Mouse (Mus musculus): ENCODE data around the gene Iqce. TPM values are rescaled to one million over a fixed set of nuclear protein-coding genes. Genes with fewer than 3 reads are reported as not detected.
"Not testable (repeated sequence)": the region's sequence is repeated elsewhere in the genome, so short reads cannot be mapped to it uniquely, and the experiment has no call there.

Iqce gene
- polyA plus RNA-seq, 1 experiment from 2014 or later = 17.9 TPM

DNA sequence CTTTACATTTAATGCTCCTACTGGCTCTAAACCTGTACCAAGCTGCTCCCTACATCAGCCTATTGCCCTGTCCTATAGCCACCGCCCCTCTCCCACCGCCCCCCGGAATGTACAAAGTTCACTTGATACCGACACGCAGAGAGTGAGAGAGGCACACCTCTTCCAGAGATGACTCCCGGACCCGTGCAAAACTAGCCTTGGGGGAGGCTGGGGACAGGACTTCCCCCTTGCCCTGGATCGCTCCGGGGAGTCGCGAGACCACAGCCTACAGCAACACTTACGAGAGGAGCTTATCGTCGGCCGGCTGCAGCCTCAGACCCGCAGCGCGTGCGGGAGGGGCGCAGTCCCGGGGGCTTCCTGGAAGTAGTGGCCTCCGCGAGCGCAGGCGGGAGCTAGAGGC, 517 bp downstream of the Iqce start:
- Histone ChIP-seq H3K4me3 (peak overlapping the region; percentile 82), H3K27ac (peak overlapping the region; percentile 91), H3K27me3 (ENCODE audit: insufficient read depth, poor library complexity, severe bottlenecking) (no peaks in the 10 kb centered on the region), H3K9me3 (no peaks in the 10 kb centered on the region), H3K36me3 (peaks cover 21% of the 10 kb centered on the region), H3K4me1 (peaks cover 44% of the 10 kb centered on the region)
- WGBS = under 1% methylated on average over 25 of the region's 25 CpGs
- DNase-seq (ENCODE audit: low spot score) = no peak

DNA sequence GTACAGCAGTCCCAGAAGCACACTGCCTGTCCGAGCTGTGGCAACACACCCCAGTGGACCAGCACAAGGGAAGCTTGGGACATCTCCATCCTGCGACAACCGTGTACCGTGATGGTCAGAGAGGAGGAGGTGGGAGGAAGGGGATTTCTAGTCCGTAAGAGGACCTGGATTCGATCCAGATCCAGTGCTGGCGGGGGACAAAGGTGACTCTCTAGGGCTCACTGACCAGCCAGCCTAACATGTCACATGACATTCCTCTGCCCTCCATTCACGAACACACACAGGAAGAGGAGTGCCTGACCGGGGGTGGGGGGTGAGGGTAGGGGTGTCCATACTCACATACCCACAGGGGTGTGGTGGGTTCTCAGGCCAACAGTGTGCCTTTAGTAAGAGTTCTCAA, 2.4 kb downstream of the Iqce start:
- peaks cover 33% of the 10 kb centered on the region for H3K4me1 ChIP-seq
- H3K27me3 ChIP-seq (ENCODE audit: insufficient read depth, poor library complexity, severe bottlenecking) = no peaks in the 10 kb centered on the region
- H3K4me3 ChIP-seq = no peak overlapping the region
- peaks cover 35% of the 10 kb centered on the region for H3K36me3 ChIP-seq
- H3K27ac ChIP-seq = no peak overlapping the region
- WGBS = 85% methylated on average over 9 of the region's 9 CpGs
- H3K9me3 ChIP-seq = no peaks in the 10 kb centered on the region
- no peak for DNase-seq (ENCODE audit: low spot score)

DNA sequence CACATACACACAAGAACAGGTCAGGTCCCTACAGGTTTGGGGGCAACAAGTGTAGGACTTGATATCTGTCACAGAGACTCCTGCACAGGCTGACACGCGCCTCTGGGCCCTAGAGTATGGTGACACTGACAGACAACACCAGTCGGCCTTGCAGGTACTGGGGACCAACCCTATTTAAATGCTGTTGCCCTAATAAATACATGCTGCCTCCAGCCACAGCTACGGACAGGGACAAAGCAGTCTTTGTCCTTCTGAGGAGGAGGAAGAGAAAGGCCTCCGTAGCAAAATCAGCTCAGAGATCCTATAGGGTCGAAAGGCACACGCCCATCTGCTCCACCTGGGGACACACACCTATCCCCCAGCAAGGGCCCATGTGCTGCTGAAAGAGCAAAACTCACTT, 6.2 kb downstream of the Iqce start:
- Histone ChIP-seq H3K27me3 (ENCODE audit: insufficient read depth, poor library complexity, severe bottlenecking) (no peaks in the 10 kb centered on the region), H3K4me3 (no peak overlapping the region), H3K27ac (no peak overlapping the region), H3K36me3 (peaks cover 55% of the 10 kb centered on the region), H3K4me1 (peaks cover 17% of the 10 kb centered on the region), H3K9me3 (no peaks in the 10 kb centered on the region)
- WGBS = 84% methylated on average over 7 of the region's 7 CpGs
- no peak for DNase-seq (ENCODE audit: low spot score)

DNA sequence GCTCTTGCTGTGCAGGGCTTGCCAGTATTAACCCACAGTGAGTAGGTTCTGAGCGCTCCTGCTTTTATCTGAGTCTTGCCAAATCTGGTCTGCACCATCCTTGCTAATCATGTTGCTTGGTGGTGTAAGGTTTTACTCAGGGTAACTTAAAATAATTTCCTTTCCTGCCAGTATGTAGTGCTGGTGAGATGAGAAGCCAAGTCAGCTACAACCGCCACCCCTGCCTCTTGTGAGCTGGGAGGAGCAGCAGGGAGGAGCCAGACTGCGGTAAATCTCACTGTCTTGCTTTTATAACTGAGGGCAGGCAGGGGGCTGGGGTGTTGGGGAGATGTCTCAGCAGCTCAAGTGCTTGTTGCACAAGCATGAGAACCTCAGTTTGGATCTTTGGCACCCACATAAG, 13.7 kb downstream of the Iqce start:
- 80% methylated on average over 3 of the region's 3 CpGs for WGBS
- no peak overlapping the region for H3K27ac ChIP-seq

GRCm38 (mm10) chr5:140684343-140685148, 17.6 kb downstream of the Iqce start:
- Histone ChIP-seq H3K36me3 (peaks cover 44% of the 10 kb centered on the region), H3K4me1 (peaks cover 8% of the 10 kb centered on the region; the same call in 1 of the 2 replicates), H3K4me3 (no peak overlapping the region), H3K27me3 (ENCODE audit: insufficient read depth, poor library complexity, severe bottlenecking) (no peaks in the 10 kb centered on the region), H3K27ac (no peak overlapping the region), H3K9me3 (no peaks in the 10 kb centered on the region)
- DNase-seq (ENCODE audit: low spot score) = no peak
- WGBS = 67% methylated on average over 16 of the region's 16 CpGs

More for the DNA sequence above, 13.7 kb downstream of the Iqce start:
- H3K4me1 ChIP-seq = 0 out of 2 replicates have a peak, but pooled peaks cover 6% of the 10 kb centered on the region
- no peaks in the 10 kb centered on the region for H3K9me3 ChIP-seq
- H3K4me3 ChIP-seq = no peak overlapping the region
- H3K36me3 ChIP-seq = peaks cover 60% of the 10 kb centered on the region
- no peaks in the 10 kb centered on the region for H3K27me3 ChIP-seq (ENCODE audit: insufficient read depth, poor library complexity, severe bottlenecking)
- no peak for DNase-seq (ENCODE audit: low spot score)

- Histone ChIP-seq H3K4me1 (peaks cover 8% of the 10 kb centered on the region; the same call in 1 of the 2 replicates), H3K4me3 (no peak overlapping the region), H3K27ac (no peak overlapping the region), H3K36me3 (peaks cover 33% of the 10 kb centered on the region), H3K27me3 (ENCODE audit: insufficient read depth, poor library complexity, severe bottlenecking) (no peaks in the 10 kb centered on the region), H3K9me3 (no peaks in the 10 kb centered on the region)
- 88% methylated on average over 6 of the region's 6 CpGs for WGBS
- no peak for DNase-seq (ENCODE audit: low spot score)
Observed at GRCm38 (mm10) chr5:140682113-140682512, 20.1 kb downstream of the Iqce start.

- Histone ChIP-seq H3K4me3 (no peak overlapping the region), H3K36me3 (peaks cover 39% of the 10 kb centered on the region), H3K9me3 (no peaks in the 10 kb centered on the region), H3K27me3 (ENCODE audit: insufficient read depth, poor library complexity, severe bottlenecking) (no peaks in the 10 kb centered on the region), H3K4me1 (peaks cover 8% of the 10 kb centered on the region; the same call in 1 of the 2 replicates), H3K27ac (no peak overlapping the region)
- no peak for DNase-seq (ENCODE audit: low spot score)
- WGBS = 68% methylated on average over 1 of the region's 1 CpGs
Observed at GRCm38 (mm10) chr5:140680950-140681349, 21.2 kb downstream of the Iqce start.

GRCm38 (mm10) chr5:140680051-140680450, 22.1 kb downstream of the Iqce start:
- Histone ChIP-seq H3K36me3 (peaks cover 43% of the 10 kb centered on the region), H3K4me1 (peaks cover 8% of the 10 kb centered on the region; the same call in 1 of the 2 replicates), H3K27me3 (ENCODE audit: insufficient read depth, poor library complexity, severe bottlenecking) (no peaks in the 10 kb centered on the region), H3K9me3 (no peaks in the 10 kb centered on the region), H3K4me3 (no peak overlapping the region), H3K27ac (no peak overlapping the region)
- DNase-seq (ENCODE audit: low spot score) = no peak
- WGBS = 85% methylated on average over 6 of the region's 6 CpGs

DNA sequence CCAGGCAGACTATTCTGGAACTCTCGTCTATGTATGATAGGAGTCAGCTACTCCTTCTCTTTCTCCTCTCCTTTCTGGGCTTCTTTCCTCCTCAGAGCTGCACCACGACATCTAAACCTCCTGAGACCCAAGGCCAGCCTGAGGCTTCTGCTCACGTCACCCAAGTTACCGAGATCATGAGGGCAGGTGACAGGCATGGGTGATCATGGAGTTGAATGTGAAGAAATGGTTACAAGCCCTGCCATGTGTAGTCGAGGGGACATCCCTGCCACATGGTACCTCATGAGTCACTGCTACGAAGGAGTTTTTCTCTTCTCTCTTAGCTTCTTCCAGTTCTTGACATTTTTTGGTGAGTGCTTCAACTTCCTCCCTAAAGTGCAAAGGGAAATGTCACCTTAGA, 25.0 kb downstream of the Iqce start:
- WGBS = 91% methylated on average over 6 of the region's 6 CpGs
- Histone ChIP-seq H3K9me3 (no peaks in the 10 kb centered on the region), H3K36me3 (peaks cover 46% of the 10 kb centered on the region), H3K4me1 (peaks cover 6% of the 10 kb centered on the region; the same call in 1 of the 2 replicates), H3K4me3 (no peak overlapping the region), H3K27ac (no peak overlapping the region), H3K27me3 (ENCODE audit: insufficient read depth, poor library complexity, severe bottlenecking) (no peaks in the 10 kb centered on the region)
- DNase-seq (ENCODE audit: low spot score) = no peak

- peaks cover 6% of the 10 kb centered on the region; the same call in 1 of the 2 replicates for H3K4me1 ChIP-seq
- 89% methylated on average over 11 of the region's 11 CpGs for WGBS
Observed at GRCm38 (mm10) chr5:140675640-140676039, 26.5 kb downstream of the Iqce start.

GRCm38 (mm10) chr5:140675079-140675478, 27.1 kb downstream of the Iqce start:
- Histone ChIP-seq H3K36me3 (peaks cover 58% of the 10 kb centered on the region), H3K27ac (peak overlapping the region; percentile 22; the same call in 1 of the 2 replicates), H3K4me3 (no peak overlapping the region), H3K9me3 (no peaks in the 10 kb centered on the region), H3K27me3 (ENCODE audit: insufficient read depth, poor library complexity, severe bottlenecking) (no peaks in the 10 kb centered on the region), H3K4me1 (peaks cover 4% of the 10 kb centered on the region; the same call in 1 of the 2 replicates)
- no peak for DNase-seq (ENCODE audit: low spot score)
- 88% methylated on average over 11 of the region's 11 CpGs for WGBS

More at GRCm38 (mm10) chr5:140675640-140676039, 26.5 kb downstream of the Iqce start:
- no peaks in the 10 kb centered on the region for H3K9me3 ChIP-seq
- H3K27me3 ChIP-seq (ENCODE audit: insufficient read depth, poor library complexity, severe bottlenecking) = no peaks in the 10 kb centered on the region
- H3K4me3 ChIP-seq = no peak overlapping the region
- peaks cover 52% of the 10 kb centered on the region for H3K36me3 ChIP-seq
- H3K27ac ChIP-seq = no peak overlapping the region
- DNase-seq (ENCODE audit: low spot score) = no peak

- no peaks in the 10 kb centered on the region for H3K27me3 ChIP-seq (ENCODE audit: insufficient read depth, poor library complexity, severe bottlenecking)
- peaks cover 4% of the 10 kb centered on the region; the same call in 1 of the 2 replicates for H3K4me1 ChIP-seq
- DNase-seq (ENCODE audit: low spot score) = no peak
- WGBS = 82% methylated on average over 17 of the region's 17 CpGs
- H3K4me3 ChIP-seq = no peak overlapping the region
- H3K36me3 ChIP-seq = peaks cover 68% of the 10 kb centered on the region
- peaks cover 3% of the 10 kb centered on the region; the same call in 1 of the 2 replicates for H3K9me3 ChIP-seq
- H3K27ac ChIP-seq = no peak overlapping the region
Observed at GRCm38 (mm10) chr5:140674036-140674435, 28.1 kb downstream of the Iqce start.

DNA sequence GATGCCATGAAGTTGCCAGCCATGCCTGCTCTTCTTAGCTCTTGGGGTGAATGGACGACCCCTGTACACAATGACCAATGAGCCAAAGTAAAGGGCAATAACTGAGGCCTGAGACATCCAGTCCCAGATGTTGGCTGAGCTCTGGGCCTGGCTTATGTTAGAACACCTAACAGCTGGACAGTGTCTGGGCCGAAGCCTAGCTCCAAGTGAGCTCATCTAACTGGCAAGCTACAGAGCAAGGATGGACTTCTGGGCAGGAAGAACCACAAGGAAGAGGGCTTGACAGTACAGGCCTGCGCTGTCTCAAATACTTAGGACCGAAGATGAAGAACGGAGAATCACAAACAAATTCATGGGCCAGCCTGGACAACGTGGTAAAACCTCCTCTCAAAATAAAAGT, 29.6 kb downstream of the Iqce start:
- DNase-seq (ENCODE audit: low spot score); H3K27me3 ChIP-seq (ENCODE audit: insufficient read depth, poor library complexity, severe bottlenecking); H3K27ac ChIP-seq; H3K4me3 ChIP-seq; H3K4me1 ChIP-seq; H3K9me3 ChIP-seq: not testable (repeated sequence)
- H3K36me3 ChIP-seq = peaks cover 74% of the 10 kb centered on the region
- WGBS = 85% methylated on average over 6 of the region's 6 CpGs
